Mouse (Mus musculus): ENCODE results near the gene Col8a2. TPM values are rescaled to one million over a fixed set of nuclear protein-coding genes. Genes with fewer than 3 reads are reported as not detected.

Col8a2 gene
- polyA plus RNA-seq, 1 experiment from 2014 or later: 7.4 TPM

DNA sequence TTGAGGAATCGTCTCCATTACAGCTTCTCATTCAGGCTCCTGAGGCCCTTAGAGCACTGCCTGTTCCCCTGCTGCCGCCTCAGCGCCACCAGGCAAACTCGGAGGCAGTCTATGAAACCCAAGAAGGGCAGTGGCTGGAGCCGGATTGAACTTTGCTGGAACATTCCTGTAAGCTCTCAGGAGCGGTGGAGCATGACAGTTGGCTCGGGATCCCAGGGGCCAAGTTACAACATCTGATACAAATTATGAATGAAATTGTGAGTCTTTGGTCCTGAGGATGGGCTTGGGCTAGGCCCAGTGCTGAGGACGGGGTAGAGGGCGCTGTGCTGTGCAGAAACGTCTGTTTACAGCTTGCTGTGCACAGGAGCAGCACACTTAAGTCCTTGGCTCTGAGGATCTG lies 27.8 kb downstream of the Col8a2 start:
- H3K4me2 ChIP-seq (ENCODE audit: low read depth): no peak overlapping the region
- peak; percentile 38 for DNase-seq (ENCODE audit: low spot score)
- no peak overlapping the region for H3K4me3 ChIP-seq (ENCODE audit: low read depth, low read length)
- H3K36me3 ChIP-seq (ENCODE audit: control insufficient read depth, insufficient read depth, low read length): peaks cover 17% of the 10 kb centered on the region
- no peak overlapping the region for H3K27ac ChIP-seq (ENCODE audit: low read depth, low read length)
- WGBS: 48% methylated on average over 10 of the region's 10 CpGs
- no peaks in the 10 kb centered on the region for H3K27me3 ChIP-seq (ENCODE audit: control insufficient read depth, insufficient read depth, low read length)
- H3K9me3 ChIP-seq (ENCODE audit: control insufficient read depth, low read length): no peaks in the 10 kb centered on the region
- no peaks in the 10 kb centered on the region for H3K4me1 ChIP-seq (ENCODE audit: control insufficient read depth, insufficient read depth, low read length)
- no peak overlapping the region for H3K9ac ChIP-seq (ENCODE audit: low read length)
- no peak for ATAC-seq (ENCODE audit: insufficient read depth, low FRiP score, low TSS enrichment)

DNA sequence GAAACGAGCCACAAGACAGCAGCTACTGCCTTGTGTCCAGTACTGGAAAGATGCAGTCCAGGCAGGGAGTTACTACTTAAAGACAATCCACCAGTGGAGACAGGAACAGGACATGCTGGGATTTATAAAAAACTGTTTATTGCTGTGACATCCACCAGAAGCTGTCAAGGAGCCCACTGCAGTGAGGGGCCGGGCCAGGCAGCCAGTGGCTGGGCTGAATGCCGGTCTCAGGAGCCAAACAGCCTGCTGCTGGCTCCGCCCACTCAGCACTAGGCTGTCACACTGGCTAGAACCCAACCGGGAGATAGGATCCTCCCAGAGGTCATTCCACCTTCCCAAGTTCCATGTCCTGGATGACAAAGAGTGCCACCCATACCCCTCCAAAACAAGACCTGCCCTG lies 29.3 kb downstream of the Col8a2 start:
- WGBS: 50% methylated on average over 5 of the region's 5 CpGs
- H3K4me2 ChIP-seq (ENCODE audit: low read depth): no peak overlapping the region
- no peak for ATAC-seq (ENCODE audit: insufficient read depth, low FRiP score, low TSS enrichment)
- H3K4me3 ChIP-seq (ENCODE audit: low read depth, low read length): no peak overlapping the region
- H3K4me1 ChIP-seq (ENCODE audit: control insufficient read depth, insufficient read depth, low read length): peaks cover 7% of the 10 kb centered on the region; the same call in 1 of the 2 replicates
- no peaks in the 10 kb centered on the region for H3K27me3 ChIP-seq (ENCODE audit: control insufficient read depth, insufficient read depth, low read length)
- no peak overlapping the region for H3K9ac ChIP-seq (ENCODE audit: low read length)
- DNase-seq (ENCODE audit: low spot score): no peak
- H3K9me3 ChIP-seq (ENCODE audit: control insufficient read depth, low read length): no peaks in the 10 kb centered on the region
- H3K36me3 ChIP-seq (ENCODE audit: control insufficient read depth, insufficient read depth, low read length): peaks cover 17% of the 10 kb centered on the region
- H3K27ac ChIP-seq (ENCODE audit: low read depth, low read length): no peak overlapping the region

DNA sequence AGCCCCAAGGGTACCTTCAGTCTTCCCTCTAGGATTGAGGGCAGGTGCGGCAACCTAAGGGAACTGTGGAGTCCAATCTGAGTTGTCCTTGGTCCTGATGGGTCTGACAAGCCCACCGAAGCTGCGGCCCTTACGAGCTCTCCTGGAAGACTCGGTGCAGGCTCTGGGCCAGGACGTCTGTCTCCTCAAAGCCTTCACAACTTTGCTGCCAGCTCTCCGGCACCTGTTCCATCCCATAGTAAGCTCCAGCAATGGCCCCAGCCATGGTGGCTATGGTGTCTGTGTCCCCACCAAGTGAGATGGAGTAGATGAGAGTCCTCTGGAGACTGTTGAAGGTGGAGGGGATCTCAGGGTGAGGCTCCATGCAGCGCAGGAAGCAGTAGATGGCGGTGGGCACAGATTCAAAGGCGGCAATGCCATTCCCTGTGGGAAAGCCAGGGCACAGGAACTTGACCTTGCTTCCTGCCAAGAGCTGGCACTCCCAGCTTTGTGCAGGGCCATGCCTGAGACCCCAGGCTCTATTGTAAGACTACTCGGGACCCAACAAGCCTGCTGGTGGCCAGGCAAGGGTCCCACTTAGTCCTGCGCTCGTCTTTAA lies 29.9 kb downstream of the Col8a2 start:
- H3K27ac ChIP-seq (ENCODE audit: low read depth, low read length): no peak overlapping the region
- H3K4me3 ChIP-seq (ENCODE audit: low read depth, low read length): no peak overlapping the region
- no peak for ATAC-seq (ENCODE audit: insufficient read depth, low FRiP score, low TSS enrichment)
- WGBS: 95% methylated on average over 13 of the region's 13 CpGs
- DNase-seq (ENCODE audit: low spot score): no peak
- no peak overlapping the region for H3K4me2 ChIP-seq (ENCODE audit: low read depth)
- H3K36me3 ChIP-seq (ENCODE audit: control insufficient read depth, insufficient read depth, low read length): peaks cover 17% of the 10 kb centered on the region
- no peak overlapping the region for H3K9ac ChIP-seq (ENCODE audit: low read length)
- H3K27me3 ChIP-seq (ENCODE audit: control insufficient read depth, insufficient read depth, low read length): no peaks in the 10 kb centered on the region
- peaks cover 7% of the 10 kb centered on the region; the same call in 1 of the 2 replicates for H3K4me1 ChIP-seq (ENCODE audit: control insufficient read depth, insufficient read depth, low read length)
- no peaks in the 10 kb centered on the region for H3K9me3 ChIP-seq (ENCODE audit: control insufficient read depth, low read length)

DNA sequence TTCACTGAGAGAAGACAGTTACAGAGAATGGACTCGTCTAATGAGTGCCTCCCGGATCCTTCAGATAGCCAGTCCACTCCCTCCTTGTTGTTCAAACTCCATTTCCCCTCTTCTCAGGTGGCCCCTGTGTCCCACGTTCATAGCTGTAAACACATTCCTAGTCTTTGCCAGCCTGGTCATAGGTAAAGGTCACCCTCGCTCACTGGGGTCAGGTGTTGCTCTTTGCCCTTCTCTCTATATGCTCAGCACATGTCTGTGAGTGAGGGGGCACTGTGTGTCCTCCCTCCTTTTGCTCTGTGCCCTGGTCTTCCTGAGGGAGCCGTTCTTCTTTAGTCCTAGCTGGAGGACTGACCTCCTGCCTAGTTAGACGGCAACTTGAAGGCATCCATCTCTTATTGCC lies 33.2 kb downstream of the Col8a2 start:
- H3K4me3 ChIP-seq (ENCODE audit: low read depth, low read length): no peak overlapping the region
- H3K9me3 ChIP-seq (ENCODE audit: control insufficient read depth, low read length): no peaks in the 10 kb centered on the region
- H3K27ac ChIP-seq (ENCODE audit: low read depth, low read length): no peak overlapping the region
- WGBS: 95% methylated on average over 6 of the region's 6 CpGs
- H3K4me2 ChIP-seq (ENCODE audit: low read depth): no peak overlapping the region
- peaks cover 7% of the 10 kb centered on the region; the same call in 1 of the 2 replicates for H3K4me1 ChIP-seq (ENCODE audit: control insufficient read depth, insufficient read depth, low read length)
- DNase-seq (ENCODE audit: low spot score) (no peak), ATAC-seq (ENCODE audit: insufficient read depth, low FRiP score, low TSS enrichment) (no peak)
- peaks cover 17% of the 10 kb centered on the region for H3K36me3 ChIP-seq (ENCODE audit: control insufficient read depth, insufficient read depth, low read length)
- no peak overlapping the region for H3K9ac ChIP-seq (ENCODE audit: low read length)
- H3K27me3 ChIP-seq (ENCODE audit: control insufficient read depth, insufficient read depth, low read length): peaks cover 8% of the 10 kb centered on the region

DNA sequence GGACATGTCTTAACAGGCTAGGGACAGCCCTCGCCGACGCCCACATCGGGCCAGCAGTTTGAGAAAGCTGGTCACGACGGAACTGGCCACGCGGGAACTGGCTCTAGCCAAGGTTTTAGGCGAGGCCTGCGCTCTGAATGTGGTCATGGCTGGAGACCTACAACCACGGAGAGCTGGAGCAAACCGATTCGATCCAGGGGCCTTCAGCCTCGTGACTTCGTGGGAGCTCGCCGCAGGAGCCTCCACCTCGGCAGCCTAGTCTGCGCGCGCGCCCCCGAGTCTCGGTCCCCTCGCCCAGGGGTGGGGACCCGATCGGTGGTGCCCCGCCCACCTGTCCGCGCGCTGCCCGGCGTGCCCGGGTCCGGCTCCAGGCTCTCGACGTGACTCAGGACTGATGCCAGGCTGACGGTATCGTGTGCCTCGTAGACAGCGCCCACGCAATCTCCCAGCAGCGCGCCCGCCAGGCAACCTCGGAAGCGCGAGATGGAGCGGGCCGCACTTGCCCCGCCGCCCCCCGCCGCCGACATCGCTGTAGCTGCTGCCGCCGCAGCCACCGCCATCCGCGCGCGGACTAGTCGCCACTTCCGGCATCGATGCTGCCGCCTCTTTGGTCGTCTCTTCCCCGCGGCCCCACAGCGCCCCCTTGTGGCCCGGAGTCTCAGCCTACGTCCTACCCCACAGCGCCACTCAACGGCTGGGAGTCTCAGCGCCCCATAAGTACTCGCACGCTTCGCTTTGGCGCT lies 34.7 kb downstream of the Col8a2 start, which contains the start of gene Adprhl2:
Gene Adprhl2 (minus strand): TSS at position 593 of the 743 bp plus-strand sequence.
- Histone ChIP-seq H3K4me2 (ENCODE audit: low read depth) (peak within 1 kb of the TSS; percentile 67), H3K27ac (ENCODE audit: low read depth, low read length) (peak within 1 kb of the TSS; percentile 40; the same call in 1 of the 2 replicates), H3K4me1 (ENCODE audit: control insufficient read depth, insufficient read depth, low read length) (peaks cover 7% of the 10 kb centered on the region; the same call in 1 of the 2 replicates), H3K9me3 (ENCODE audit: control insufficient read depth, low read length) (no peaks in the 10 kb centered on the region), H3K27me3 (ENCODE audit: control insufficient read depth, insufficient read depth, low read length) (peaks cover 19% of the 10 kb centered on the region), H3K9ac (ENCODE audit: low read length) (peak within 1 kb of the TSS; percentile 72), H3K36me3 (ENCODE audit: control insufficient read depth, insufficient read depth, low read length) (peaks cover 10% of the 10 kb centered on the region), H3K4me3 (ENCODE audit: low read depth, low read length) (peak within 1 kb of the TSS; percentile 65)
- DNase-seq (ENCODE audit: low spot score) (peak; percentile 99), ATAC-seq (ENCODE audit: insufficient read depth, low FRiP score, low TSS enrichment) (peak; percentile 76)
- WGBS: under 1% methylated on average over 76 of the region's 80 CpGs

DNA sequence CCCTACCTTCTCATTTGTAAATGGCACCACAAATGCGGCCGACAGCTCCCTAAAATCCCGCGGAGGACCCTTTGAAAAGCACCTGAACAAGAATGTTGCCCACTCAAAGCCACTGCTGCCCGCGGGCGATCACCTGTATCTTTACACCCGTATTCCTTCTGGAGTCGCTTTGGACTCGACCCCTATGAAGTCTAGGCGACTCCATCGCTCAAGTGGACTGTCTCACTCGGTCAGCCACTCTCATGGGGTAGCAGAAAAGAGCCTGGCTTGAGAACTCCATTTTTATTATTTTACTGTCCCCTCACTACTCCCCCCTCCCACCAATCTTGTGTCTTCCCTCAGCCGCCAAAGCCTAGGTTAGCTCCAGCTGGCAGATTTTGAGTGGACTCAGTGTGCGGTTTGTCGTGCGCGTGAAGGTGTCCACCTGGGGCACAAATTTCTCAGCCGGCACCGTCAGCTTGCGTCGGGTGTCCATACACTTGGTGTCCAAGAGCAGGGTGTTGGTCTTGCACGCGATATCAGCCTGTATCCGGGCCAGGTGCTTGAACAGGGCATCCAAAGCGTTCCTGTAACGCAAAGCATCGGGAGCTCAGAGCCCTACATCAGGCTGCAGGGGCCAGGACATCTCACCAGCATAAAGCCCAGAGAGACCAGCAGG lies 35.4 kb downstream of the Col8a2 start:
- H3K27me3 ChIP-seq (ENCODE audit: control insufficient read depth, insufficient read depth, low read length): peaks cover 19% of the 10 kb centered on the region
- ATAC-seq (ENCODE audit: insufficient read depth, low FRiP score, low TSS enrichment) (peak; percentile 25; the same call in 1 of the 2 replicates), DNase-seq (ENCODE audit: low spot score) (no peak)
- H3K4me1 ChIP-seq (ENCODE audit: control insufficient read depth, insufficient read depth, low read length): peaks cover 7% of the 10 kb centered on the region; the same call in 1 of the 2 replicates
- H3K36me3 ChIP-seq (ENCODE audit: control insufficient read depth, insufficient read depth, low read length): peaks cover 5% of the 10 kb centered on the region
- no peak overlapping the region for H3K27ac ChIP-seq (ENCODE audit: low read depth, low read length)
- 55% methylated on average over 28 of the region's 28 CpGs for WGBS
- peak overlapping the region; percentile 17 for H3K4me2 ChIP-seq (ENCODE audit: low read depth)
- no peak overlapping the region for H3K9ac ChIP-seq (ENCODE audit: low read length)
- peak overlapping the region; percentile 65; the same call in 1 of the 2 replicates for H3K4me3 ChIP-seq (ENCODE audit: low read depth, low read length)
- H3K9me3 ChIP-seq (ENCODE audit: control insufficient read depth, low read length): no peaks in the 10 kb centered on the region

DNA sequence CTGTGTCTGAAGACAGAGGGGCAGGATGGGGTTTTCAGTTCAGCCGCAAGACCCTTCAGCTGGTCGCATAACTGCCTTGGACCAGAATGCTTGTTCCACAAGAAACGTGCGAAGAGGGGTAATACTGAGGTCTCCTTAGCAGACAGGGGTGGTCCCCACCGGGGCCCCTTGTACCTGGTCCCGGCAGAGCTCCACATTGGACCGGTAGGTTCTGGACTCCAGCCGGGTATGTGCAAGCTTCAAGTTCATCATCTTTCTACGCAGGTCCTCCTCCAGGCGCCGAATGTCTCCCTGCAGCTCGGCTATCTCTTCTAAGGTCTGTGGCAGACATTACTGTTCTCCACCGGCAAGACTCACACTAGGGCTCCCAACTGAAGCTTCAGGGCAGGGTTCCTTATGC lies 36.1 kb downstream of the Col8a2 start:
- H3K9ac ChIP-seq (ENCODE audit: low read length): no peak overlapping the region
- peaks cover 7% of the 10 kb centered on the region; the same call in 1 of the 2 replicates for H3K4me1 ChIP-seq (ENCODE audit: control insufficient read depth, insufficient read depth, low read length)
- peaks cover 19% of the 10 kb centered on the region for H3K27me3 ChIP-seq (ENCODE audit: control insufficient read depth, insufficient read depth, low read length)
- 96% methylated on average over 13 of the region's 13 CpGs for WGBS
- no peak overlapping the region for H3K27ac ChIP-seq (ENCODE audit: low read depth, low read length)
- H3K4me2 ChIP-seq (ENCODE audit: low read depth): no peak overlapping the region
- no peak for ATAC-seq (ENCODE audit: insufficient read depth, low FRiP score, low TSS enrichment)
- peaks cover under 1% of the 10 kb centered on the region; the same call in 1 of the 2 replicates for H3K36me3 ChIP-seq (ENCODE audit: control insufficient read depth, insufficient read depth, low read length)
- H3K4me3 ChIP-seq (ENCODE audit: low read depth, low read length): no peak overlapping the region
- no peak for DNase-seq (ENCODE audit: low spot score)
- H3K9me3 ChIP-seq (ENCODE audit: control insufficient read depth, low read length): no peaks in the 10 kb centered on the region

DNA sequence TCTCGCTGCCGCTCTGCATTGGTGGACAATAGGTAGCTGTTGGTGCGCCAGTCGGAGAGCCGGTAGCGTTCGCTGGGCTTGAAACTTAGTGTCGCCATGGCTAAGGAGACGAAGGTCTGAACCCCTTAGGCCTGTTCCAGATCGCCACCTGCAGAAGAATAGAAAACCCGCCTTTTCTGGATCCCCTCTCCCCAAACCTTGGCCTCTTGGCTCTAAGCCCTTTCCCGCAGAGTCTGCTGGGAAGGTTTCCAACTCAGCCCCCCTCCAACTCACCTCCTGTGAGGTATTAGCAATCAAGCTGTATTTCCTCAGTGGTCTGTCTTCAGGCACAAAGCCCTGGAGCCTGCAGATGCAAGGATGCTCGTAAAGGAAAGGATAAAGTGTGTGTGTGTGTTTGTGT lies 38.3 kb downstream of the Col8a2 start:
- Histone ChIP-seq H3K36me3 (ENCODE audit: control insufficient read depth, insufficient read depth, low read length) (no peaks in the 10 kb centered on the region), H3K4me1 (ENCODE audit: control insufficient read depth, insufficient read depth, low read length) (peaks cover 7% of the 10 kb centered on the region; the same call in 1 of the 2 replicates), H3K4me2 (ENCODE audit: low read depth) (no peak overlapping the region), H3K9me3 (ENCODE audit: control insufficient read depth, low read length) (no peaks in the 10 kb centered on the region), H3K27ac (ENCODE audit: low read depth, low read length) (no peak overlapping the region), H3K4me3 (ENCODE audit: low read depth, low read length) (no peak overlapping the region), H3K27me3 (ENCODE audit: control insufficient read depth, insufficient read depth, low read length) (peaks cover 19% of the 10 kb centered on the region), H3K9ac (ENCODE audit: low read length) (no peak overlapping the region)
- ATAC-seq (ENCODE audit: insufficient read depth, low FRiP score, low TSS enrichment) (no peak), DNase-seq (ENCODE audit: low spot score) (no peak)
- 30% methylated on average over 13 of the region's 13 CpGs for WGBS
